Mouse (Mus musculus): Measurements from ENCODE around the gene Gng13. TPM values are rescaled to one million over a fixed set of nuclear protein-coding genes. Genes with fewer than 3 reads are reported as not detected.
A peak's percentile ranks its signal among the peaks of the same experiment; 100 is the strongest.

Gng13 gene
- polyA plus RNA-seq, 1 experiment from 2014 or later = 0.99 TPM

DNA sequence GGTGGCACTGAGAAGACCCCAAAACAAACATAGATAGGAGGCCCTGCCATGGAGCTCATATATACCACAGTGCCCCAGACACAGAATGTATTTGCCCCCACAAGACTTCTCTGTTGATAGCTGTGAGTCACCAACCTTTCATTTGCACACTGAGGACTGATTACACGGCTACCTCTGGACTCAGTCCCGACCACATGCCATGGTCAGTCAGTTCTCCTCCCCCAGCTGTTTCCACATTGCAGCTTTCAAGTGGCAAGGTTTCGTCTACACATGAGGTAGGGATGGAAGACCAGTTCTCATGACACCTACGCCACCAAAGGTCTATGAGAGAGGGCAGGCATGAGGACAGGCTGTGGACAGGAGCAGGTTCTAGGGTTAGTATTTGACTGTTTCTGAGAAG lies 5.8 kb upstream of the Gng13 start:
- Histone ChIP-seq H3K4me3 (replicated peaks) (no peak overlapping the region), H3K27ac (no peak overlapping the region), H3K9me3 (replicated peaks) (no peaks in the 10 kb centered on the region), H3K27me3 (peaks cover 13% of the 10 kb centered on the region), H3K36me3 (no peaks in the 10 kb centered on the region), H3K4me1 (peaks cover 1% of the 10 kb centered on the region; the same call in 1 of the 2 replicates), H3K4me2 (no peak overlapping the region), H3K9ac (no peak overlapping the region)
- ATAC-seq (replicated peaks; ENCODE audit: low FRiP score) = no peak
- WGBS = 76% methylated on average over 4 of the region's 4 CpGs

DNA sequence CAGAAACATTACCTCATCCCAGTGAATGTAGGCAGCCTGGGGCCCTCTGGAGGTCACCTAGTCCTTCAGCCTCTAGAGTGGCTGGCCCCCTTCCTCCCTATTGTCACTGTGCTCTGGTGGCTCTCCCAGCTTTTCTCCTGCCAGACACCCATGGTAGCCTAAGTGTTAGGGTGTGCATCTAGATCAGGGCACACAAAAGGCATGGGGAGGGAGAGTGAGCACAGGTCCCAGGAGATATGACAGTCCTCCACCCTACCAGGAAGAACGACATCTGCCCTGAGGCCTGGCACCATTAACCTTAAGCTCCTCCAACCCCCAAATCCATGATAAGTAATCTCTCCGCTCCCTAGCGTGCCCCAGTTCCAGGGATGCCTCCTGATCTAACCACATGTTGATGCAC lies 1.3 kb upstream of the Gng13 start:
- Histone ChIP-seq H3K9ac (no peak overlapping the region), H3K4me3 (replicated peaks) (no peak overlapping the region), H3K27ac (no peak overlapping the region), H3K27me3 (peaks cover 41% of the 10 kb centered on the region), H3K4me1 (peaks cover 21% of the 10 kb centered on the region), H3K9me3 (replicated peaks) (no peaks in the 10 kb centered on the region), H3K36me3 (peaks cover 17% of the 10 kb centered on the region), H3K4me2 (no peak overlapping the region)
- ATAC-seq (replicated peaks; ENCODE audit: low FRiP score) = no peak
- 65% methylated on average over 3 of the region's 3 CpGs for WGBS

GRCm38 (mm10) chr17:25716130-25716529 lies 841 bp upstream of the Gng13 start:
- no peak overlapping the region for H3K9ac ChIP-seq
- no peak for ATAC-seq (replicated peaks; ENCODE audit: low FRiP score)
- peaks cover 22% of the 10 kb centered on the region for H3K36me3 ChIP-seq
- H3K4me2 ChIP-seq = 0 out of 2 replicates have a peak overlapping the region, but pooled peaks have one; percentile 91
- 4% methylated on average over 6 of the region's 6 CpGs for WGBS
- H3K27me3 ChIP-seq = peaks cover 41% of the 10 kb centered on the region
- no peak overlapping the region for H3K27ac ChIP-seq
- no peaks in the 10 kb centered on the region for H3K9me3 ChIP-seq (replicated peaks)
- H3K4me1 ChIP-seq = peaks cover 21% of the 10 kb centered on the region
- H3K4me3 ChIP-seq (replicated peaks) = no peak overlapping the region

DNA sequence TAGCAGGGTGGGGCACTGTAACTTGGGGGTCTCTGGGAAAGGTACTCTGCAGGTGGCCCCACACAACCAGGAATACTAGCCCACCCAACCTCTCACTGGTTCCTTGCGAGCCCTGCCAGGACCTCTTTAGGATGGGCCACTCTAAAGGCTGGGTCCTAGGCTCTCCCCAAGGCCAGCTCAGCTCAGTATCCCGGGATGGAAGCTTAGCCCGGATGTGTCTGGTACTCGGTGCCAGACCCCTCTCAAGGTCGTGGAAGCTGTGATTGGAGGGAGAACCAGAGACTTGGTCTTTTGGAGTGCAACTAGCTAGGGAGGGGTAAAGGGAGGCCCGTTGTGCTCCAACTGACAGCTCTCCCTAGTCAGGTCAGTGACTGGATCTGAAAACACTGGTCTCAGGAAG lies 720 bp downstream of the Gng13 start:
- peaks cover 38% of the 10 kb centered on the region for H3K36me3 ChIP-seq
- H3K4me2 ChIP-seq = peak overlapping the region; percentile 91
- H3K9me3 ChIP-seq (replicated peaks) = no peaks in the 10 kb centered on the region
- WGBS = 5% methylated on average over 6 of the region's 6 CpGs
- H3K27me3 ChIP-seq = peaks cover 41% of the 10 kb centered on the region
- H3K9ac ChIP-seq = peak overlapping the region; percentile 53
- ATAC-seq (replicated peaks; ENCODE audit: low FRiP score) = no peak
- peaks cover 21% of the 10 kb centered on the region for H3K4me1 ChIP-seq
- peak overlapping the region; percentile 46 for H3K4me3 ChIP-seq (replicated peaks)
- no peak overlapping the region for H3K27ac ChIP-seq

DNA sequence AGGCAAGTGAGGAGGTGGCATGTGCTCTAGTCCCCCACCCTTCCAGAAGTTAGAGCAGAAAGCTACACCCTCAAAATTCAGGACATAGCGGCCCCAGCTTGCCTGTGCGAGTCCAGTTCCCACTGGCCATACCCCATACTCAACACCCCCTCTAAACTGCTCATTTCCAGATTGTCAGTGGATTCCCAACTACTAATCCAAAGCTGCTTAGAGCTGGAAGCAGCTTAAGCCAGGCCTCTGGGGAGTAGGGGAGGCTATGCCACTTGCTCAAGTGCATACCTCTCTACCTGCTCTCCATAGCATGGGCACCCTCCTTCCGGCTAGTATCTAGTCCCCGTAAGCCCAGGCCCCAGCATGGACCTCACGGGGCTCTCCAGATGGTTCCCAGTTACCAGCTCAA lies 4.5 kb downstream of the Gng13 start:
- H3K4me1 ChIP-seq = peaks cover 27% of the 10 kb centered on the region
- no peak overlapping the region for H3K9ac ChIP-seq
- ATAC-seq (replicated peaks; ENCODE audit: low FRiP score) = no peak
- whole genome bisulfite sequencing = 99% methylated on average over 5 of the region's 5 CpGs
- peaks cover 62% of the 10 kb centered on the region for H3K36me3 ChIP-seq
- H3K27ac ChIP-seq = no peak overlapping the region
- no peak overlapping the region for H3K4me2 ChIP-seq
- H3K27me3 ChIP-seq = peaks cover 24% of the 10 kb centered on the region
- no peak overlapping the region for H3K4me3 ChIP-seq (replicated peaks)
- no peaks in the 10 kb centered on the region for H3K9me3 ChIP-seq (replicated peaks)

DNA sequence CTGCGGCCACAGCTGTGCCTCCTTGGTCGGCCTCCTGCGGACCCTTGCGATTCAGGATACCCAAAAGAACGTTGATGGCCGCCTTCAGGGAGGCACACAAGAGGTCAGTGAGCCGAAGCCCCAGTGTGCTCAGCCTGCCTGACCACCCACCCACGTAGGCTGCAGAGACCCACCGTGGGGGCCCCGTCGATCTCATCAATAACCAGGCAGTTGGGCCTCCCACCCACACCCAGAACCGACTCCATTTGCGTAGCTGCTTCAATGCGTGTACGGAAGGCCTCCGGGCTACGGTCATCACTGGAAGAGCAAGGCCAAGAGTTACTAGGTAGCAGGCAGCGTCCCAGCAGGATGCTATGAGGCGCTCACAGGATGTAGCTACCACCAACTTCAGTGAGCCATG lies 6.5 kb downstream of the Gng13 start:
- Histone ChIP-seq H3K4me3 (replicated peaks) (no peak overlapping the region), H3K9me3 (replicated peaks) (no peaks in the 10 kb centered on the region), H3K27ac (no peak overlapping the region), H3K27me3 (0 out of 2 replicates have a peak, but pooled peaks cover 4% of the 10 kb centered on the region), H3K36me3 (peaks cover 62% of the 10 kb centered on the region), H3K9ac (no peak overlapping the region), H3K4me1 (peaks cover 24% of the 10 kb centered on the region), H3K4me2 (no peak overlapping the region)
- no peak for ATAC-seq (replicated peaks; ENCODE audit: low FRiP score)
- WGBS = 94% methylated on average over 19 of the region's 19 CpGs

- H3K4me2 ChIP-seq = no peak overlapping the region
- ATAC-seq (replicated peaks; ENCODE audit: low FRiP score) = no peak
- H3K27ac ChIP-seq = no peak overlapping the region
- H3K4me3 ChIP-seq (replicated peaks) = no peak overlapping the region
- 84% methylated on average over 7 of the region's 7 CpGs for WGBS
- no peaks in the 10 kb centered on the region for H3K9me3 ChIP-seq (replicated peaks)
- peaks cover 28% of the 10 kb centered on the region for H3K4me1 ChIP-seq
- H3K27me3 ChIP-seq = no peaks in the 10 kb centered on the region
- peaks cover 62% of the 10 kb centered on the region for H3K36me3 ChIP-seq
- no peak overlapping the region for H3K9ac ChIP-seq
Observed at GRCm38 (mm10) chr17:25723919-25724318, 6.9 kb downstream of the Gng13 start.

- H3K4me1 ChIP-seq = peaks cover 29% of the 10 kb centered on the region
- no peak overlapping the region for H3K9ac ChIP-seq
- H3K4me2 ChIP-seq = no peak overlapping the region
- no peak overlapping the region for H3K4me3 ChIP-seq (replicated peaks)
- no peaks in the 10 kb centered on the region for H3K27me3 ChIP-seq
- 87% methylated on average over 6 of the region's 6 CpGs for WGBS
- H3K36me3 ChIP-seq = peaks cover 60% of the 10 kb centered on the region
- no peak overlapping the region for H3K27ac ChIP-seq
- no peaks in the 10 kb centered on the region for H3K9me3 ChIP-seq (replicated peaks)
- no peak for ATAC-seq (replicated peaks; ENCODE audit: low FRiP score)
Observed at GRCm38 (mm10) chr17:25725264-25725663, 8.3 kb downstream of the Gng13 start.

DNA sequence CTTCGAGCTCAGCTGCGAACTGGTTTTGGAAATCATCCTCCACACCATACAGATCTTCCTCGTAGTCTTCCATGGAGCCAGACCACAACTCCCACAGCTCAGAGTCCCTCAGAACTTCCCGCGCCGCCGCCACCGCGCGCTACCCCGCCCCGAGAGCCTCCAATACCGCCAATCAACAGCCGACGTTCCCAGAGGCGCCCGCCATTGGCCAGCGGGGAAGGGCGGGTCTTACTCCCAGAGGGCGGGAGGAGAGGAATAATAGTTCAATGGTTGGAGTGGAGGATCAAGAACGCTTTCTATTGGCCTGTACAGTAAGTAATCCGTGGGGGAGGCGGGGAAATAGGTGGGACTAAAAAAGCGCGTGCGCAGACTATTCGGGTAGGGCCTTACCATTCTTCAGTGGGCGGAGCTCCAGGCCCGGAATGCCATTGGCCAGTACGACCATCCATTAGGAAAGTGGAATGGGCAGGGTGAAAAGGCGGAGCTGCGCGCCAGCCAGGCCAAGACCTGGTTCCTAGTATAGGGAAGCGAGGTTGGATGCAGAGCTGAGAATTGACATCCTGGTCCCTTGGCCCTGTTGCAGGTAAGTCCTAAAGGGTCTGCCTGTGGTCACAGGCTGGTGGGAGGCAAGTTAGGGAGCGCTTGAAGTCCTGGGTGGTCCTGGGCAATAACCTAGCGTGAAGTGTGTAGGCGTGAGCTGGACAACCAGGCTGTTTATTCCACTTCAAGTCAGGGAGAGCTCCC lies 10.5 kb downstream of the Gng13 start, which contains the start of the genes Chtf18 and Rpusd1:
Gene Chtf18 (minus strand): TSS at position 155 of the 744 bp plus-strand sequence.
Gene Rpusd1 (plus strand): TSS at position 406 of the 744 bp plus-strand sequence.
- ATAC-seq (replicated peaks; ENCODE audit: low FRiP score) = peak; percentile 98
- H3K4me1 ChIP-seq = peaks cover 29% of the 10 kb centered on the region
- peaks cover 50% of the 10 kb centered on the region for H3K36me3 ChIP-seq
- H3K9ac ChIP-seq = peak within 1 kb of the TSS; percentile 73
- peak within 1 kb of the TSS; percentile 65 for H3K4me3 ChIP-seq (replicated peaks)
- under 1% methylated on average over 37 of the region's 37 CpGs for WGBS
- no peaks in the 10 kb centered on the region for H3K27me3 ChIP-seq
- no peaks in the 10 kb centered on the region for H3K9me3 ChIP-seq (replicated peaks)
- peak within 1 kb of the TSS; percentile 90 for H3K4me2 ChIP-seq
- H3K27ac ChIP-seq = peak within 1 kb of the TSS; percentile 65; the same call in 1 of the 2 replicates

- Histone ChIP-seq H3K9me3 (replicated peaks) (no peaks in the 10 kb centered on the region), H3K9ac (peak overlapping the region; percentile 73), H3K36me3 (peaks cover 45% of the 10 kb centered on the region), H3K27me3 (no peaks in the 10 kb centered on the region), H3K4me1 (peaks cover 29% of the 10 kb centered on the region), H3K4me2 (peak overlapping the region; percentile 90), H3K27ac (peak overlapping the region; percentile 65; the same call in 1 of the 2 replicates), H3K4me3 (replicated peaks) (peak overlapping the region; percentile 65)
- 22% methylated on average over 4 of the region's 4 CpGs for WGBS
- peak; percentile 6; the same call in 1 of the 2 replicates for ATAC-seq (replicated peaks; ENCODE audit: low FRiP score)
Observed at GRCm38 (mm10) chr17:25728009-25728270, 11.0 kb downstream of the Gng13 start.

- Histone ChIP-seq H3K4me3 (replicated peaks) (no peak overlapping the region), H3K36me3 (peaks cover 24% of the 10 kb centered on the region), H3K9ac (no peak overlapping the region), H3K4me2 (no peak overlapping the region), H3K27ac (no peak overlapping the region), H3K4me1 (peaks cover 12% of the 10 kb centered on the region), H3K9me3 (replicated peaks) (no peaks in the 10 kb centered on the region), H3K27me3 (no peaks in the 10 kb centered on the region)
- ATAC-seq (replicated peaks; ENCODE audit: low FRiP score) = no peak
- WGBS = 15% methylated on average over 2 of the region's 2 CpGs
Observed at GRCm38 (mm10) chr17:25732082-25732481, 15.1 kb downstream of the Gng13 start.

DNA sequence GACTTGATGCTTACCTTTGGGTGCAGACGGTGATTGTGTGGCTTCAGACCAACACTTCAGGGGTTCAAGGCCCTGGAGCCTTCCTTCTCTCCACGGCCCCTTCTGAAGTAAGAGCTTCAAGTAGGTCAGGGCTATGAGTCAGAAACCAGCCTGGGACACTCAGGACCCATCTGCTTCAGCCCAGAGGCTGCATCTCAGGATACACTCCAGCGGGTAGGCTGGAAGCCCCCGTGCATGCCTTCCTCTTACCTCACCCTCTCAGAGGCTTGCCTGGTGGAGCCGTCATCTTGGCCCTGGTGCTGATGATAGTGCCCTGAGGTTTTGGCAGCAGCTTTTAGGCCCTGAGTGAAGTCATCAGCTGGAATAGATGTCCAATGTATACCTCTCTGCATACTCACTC lies 18.3 kb downstream of the Gng13 start:
- WGBS = 90% methylated on average over 5 of the region's 5 CpGs
- ATAC-seq (replicated peaks; ENCODE audit: low FRiP score) = no peak

More for the DNA sequence above, 18.3 kb downstream of the Gng13 start:
- Histone ChIP-seq H3K4me1 (no peaks in the 10 kb centered on the region), H3K36me3 (peaks cover 12% of the 10 kb centered on the region; the same call in 1 of the 2 replicates), H3K27me3 (no peaks in the 10 kb centered on the region), H3K4me2 (no peak overlapping the region), H3K27ac (no peak overlapping the region), H3K9ac (no peak overlapping the region), H3K9me3 (replicated peaks) (no peaks in the 10 kb centered on the region), H3K4me3 (replicated peaks) (no peak overlapping the region)
